Comparison of ENCODE assay signal across 10 mouse cellular contexts in the genomic region with DNA sequence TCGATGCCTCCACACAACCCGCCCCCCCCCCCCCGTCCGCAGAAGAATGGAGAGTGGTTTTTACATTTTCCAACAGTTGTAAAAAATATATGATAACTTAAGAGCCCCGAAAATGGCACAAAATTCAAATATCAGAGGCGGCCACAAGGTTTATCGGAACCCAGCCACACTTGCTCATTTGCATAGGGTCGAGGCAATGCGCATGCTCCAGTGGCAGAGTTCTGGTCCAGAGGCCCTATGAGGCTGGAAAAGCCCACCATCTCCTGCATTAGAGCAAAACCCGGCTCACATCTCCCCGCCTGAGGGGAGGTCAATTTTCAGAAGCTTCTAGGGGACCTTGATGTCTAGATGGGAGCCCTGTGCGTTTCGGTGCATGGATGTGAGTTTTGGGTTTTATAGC. TPM values are rescaled to one million over a fixed set of nuclear protein-coding genes. Genes with fewer than 3 reads are reported as not detected.
DNase-seq lines count a peak whose midpoint lies in the region; ATAC-seq and TF ChIP-seq lines count a peak whose summit lies in the region.
"Had no signal": no experiment of that assay in that cellular context is flagged by ENCODE, and none has a peak within 500 bp of the region (broad histone marks: within the 10 kb centered on the region; RNA-seq: fewer than 3 reads in every experiment).

No protein-coding gene starts in this region.

- no peak overlapping the region for H3K9ac ChIP-seq in kidney, postnatal 0 days (ENCODE audit: low read depth, low read length)
- peak overlapping the region; percentile 3; the same call in 1 of the 2 replicates for H3K9ac ChIP-seq in forebrain, embryonic 15.5 days (replicated peaks)
- peak overlapping the region; percentile 46 for H3K9ac ChIP-seq in midbrain, embryonic 12.5 days (replicated peaks)

- DNase-seq in kidney, postnatal 0 days (ENCODE audit: low spot score) = no peak
- no peak for DNase-seq in kidney, adult 8-10 months
- no peak for DNase-seq in cerebellum, postnatal 4 days (ENCODE audit: low spot score in 2 of 2)
- DNase-seq in left cerebral cortex, adult 11 months (ENCODE audit: low spot score) = no peak
- DNase-seq: kidney, adult 2 months; thymus, postnatal 25 days had no signal

- no peaks in the 10 kb centered on the region for H3K9me3 ChIP-seq in kidney, postnatal 0 days (replicated peaks; ENCODE audit: low read length)
- no peaks in the 10 kb centered on the region for H3K9me3 ChIP-seq in forebrain, embryonic 15.5 days
- H3K9me3 ChIP-seq in midbrain, embryonic 12.5 days = no peaks in the 10 kb centered on the region

- no peak for ATAC-seq in kidney, postnatal 0 days (replicated peaks; ENCODE audit: low FRiP score, low read depth)
- no peak for ATAC-seq in forebrain, embryonic 15.5 days (replicated peaks)
- ATAC-seq in midbrain, embryonic 12.5 days (ENCODE audit: low FRiP score, low read depth) = no peak
- ATAC-seq in erythroid progenitor cell, adult 5-6 weeks (replicated peaks; ENCODE audit: low FRiP score, poor library complexity, severe bottlenecking) = no peak

- WGBS in kidney, postnatal 0 days = 38% methylated on average over 13 of the region's 13 CpGs
- 47% methylated on average over 12 of the region's 13 CpGs for WGBS in bone marrow, adult 2 months
- WGBS in forebrain, embryonic 15.5 days = 34% methylated on average over 13 of the region's 13 CpGs
- WGBS in midbrain, embryonic 12.5 days = 27% methylated on average over 13 of the region's 13 CpGs

- no peak overlapping the region for H3K4me3 ChIP-seq in kidney, postnatal 0 days (replicated peaks; ENCODE audit: low read depth, low read length)
- H3K4me3 ChIP-seq in bone marrow, adult 2 months (replicated peaks; ENCODE audit: control insufficient read depth, low read depth, low read length) = no peak overlapping the region
- H3K4me3 ChIP-seq in forebrain, embryonic 15.5 days = peak overlapping the region; percentile 16
- H3K4me3 ChIP-seq in midbrain, embryonic 12.5 days = peak overlapping the region; percentile 35

- no peaks in the 10 kb centered on the region for H3K36me3 ChIP-seq in kidney, postnatal 0 days (ENCODE audit: insufficient read depth, low read length)
- no peaks in the 10 kb centered on the region for H3K36me3 ChIP-seq in forebrain, embryonic 15.5 days
- no peaks in the 10 kb centered on the region for H3K36me3 ChIP-seq in midbrain, embryonic 12.5 days

- no peak for TF ChIP-seq CTCF in kidney, postnatal 0 days (IDR thresholded peaks at IDR 0.05; ENCODE audit: low read depth)
- no peak for TF ChIP-seq CTCF in bone marrow, adult 2 months (IDR thresholded peaks at IDR 0.05; ENCODE audit: control insufficient read depth, insufficient read depth, low read length)

- H3K4me1 ChIP-seq in kidney, postnatal 0 days (replicated peaks; ENCODE audit: insufficient read depth, low read length) = peaks cover 5% of the 10 kb centered on the region
- no peaks in the 10 kb centered on the region; the same call in 1 of the 2 replicates for H3K4me1 ChIP-seq in bone marrow, adult 2 months (ENCODE audit: control insufficient read depth, insufficient read depth, low read length)
- H3K4me1 ChIP-seq in forebrain, embryonic 15.5 days = peaks cover 80% of the 10 kb centered on the region
- H3K4me1 ChIP-seq in midbrain, embryonic 12.5 days = peaks cover 42% of the 10 kb centered on the region

- TF ChIP-seq POLR2A in bone marrow, adult 2 months (IDR thresholded peaks at IDR 0.05; ENCODE audit: borderline replicate concordance, control insufficient read depth, low read depth, low read length) = no peak

- H3K27me3 ChIP-seq in kidney, postnatal 0 days (ENCODE audit: insufficient read depth, low read length) = peaks cover 20% of the 10 kb centered on the region
- H3K27me3 ChIP-seq in forebrain, embryonic 15.5 days = no peaks in the 10 kb centered on the region
- peaks cover 79% of the 10 kb centered on the region for H3K27me3 ChIP-seq in midbrain, embryonic 12.5 days

- no peak overlapping the region for H3K27ac ChIP-seq in kidney, postnatal 0 days
- H3K27ac ChIP-seq in bone marrow, adult 2 months (ENCODE audit: control insufficient read depth, insufficient read depth, low read depth, low read length, poor library complexity) = peak overlapping the region; percentile 23
- 0 out of 2 replicates have a peak overlapping the region, but pooled peaks have one; percentile 14 for H3K27ac ChIP-seq in forebrain, embryonic 15.5 days (replicated peaks)
- H3K27ac ChIP-seq in midbrain, embryonic 12.5 days (replicated peaks) = no peak overlapping the region

- peak overlapping the region; percentile 33 for H3K4me2 ChIP-seq in kidney, postnatal 0 days (ENCODE audit: low read length)
- peak overlapping the region; percentile 41 for H3K4me2 ChIP-seq in forebrain, embryonic 15.5 days (replicated peaks)
- H3K4me2 ChIP-seq in midbrain, embryonic 12.5 days (replicated peaks) = peak overlapping the region; percentile 59

RNA-seq across cellular contexts. Expression of a gene that starts 4.8 kb away (rescaled TPM):
- polyA plus RNA-seq in kidney, postnatal 0 days (2015; fragmentation: Nextera tagmentation; extraction: Ambion mirVana) = 3.6 and 5.5 TPM in 2 replicates
- 2.7 and 3.6 TPM in 2 replicates for polyA plus RNA-seq in bone marrow, adult 2 months (2011; ENCODE audit: insufficient read depth, insufficient read length, low replicate concordance, missing spikeins)
- polyA plus RNA-seq in forebrain, embryonic 15.5 days (2015; fragmentation: Nextera tagmentation; extraction: Ambion mirVana) = 48.2 and 52.8 TPM in 2 replicates
- polyA plus RNA-seq in midbrain, embryonic 12.5 days (2016; fragmentation: Nextera tagmentation; extraction: Ambion mirVana) = 17.1 and 18.4 TPM in 2 replicates
- 7.5 TPM in 1 of 2 replicates, not detected in the other for total RNA-seq in erythroid progenitor cell, adult 5-6 weeks (2015; ENCODE audit: low replicate concordance)
- 0.39 and 0.61 TPM in 2 replicates for total RNA-seq in erythroid progenitor cell, adult 5-6 weeks (2017; ENCODE audit: low replicate concordance)

RNA-seq across cellular contexts. Expression of a gene that starts 42.7 kb away (rescaled TPM):
- 0.64 and 0.87 TPM in 2 replicates for polyA plus RNA-seq in kidney, postnatal 0 days (2015; fragmentation: Nextera tagmentation; extraction: Ambion mirVana)
- 12.2 and 25.1 TPM in 2 replicates for polyA plus RNA-seq in bone marrow, adult 2 months (2011; ENCODE audit: insufficient read depth, insufficient read length, low replicate concordance, missing spikeins)
- polyA plus RNA-seq in forebrain, embryonic 15.5 days (2015; fragmentation: Nextera tagmentation; extraction: Ambion mirVana) = 0.08 and 0.14 TPM in 2 replicates
- 0.21 and 0.34 TPM in 2 replicates for polyA plus RNA-seq in midbrain, embryonic 12.5 days (2016; fragmentation: Nextera tagmentation; extraction: Ambion mirVana)
- 5.0 and 12.3 TPM in 2 replicates for total RNA-seq in erythroid progenitor cell, adult 5-6 weeks (2015; ENCODE audit: low replicate concordance)
- total RNA-seq in erythroid progenitor cell, adult 5-6 weeks (2017; ENCODE audit: low replicate concordance) = 3.5 TPM in 2 replicates

RNA-seq across cellular contexts. Expression of a gene that starts 58.4 kb away (rescaled TPM):
- 0.36 and 0.39 TPM in 2 replicates for polyA plus RNA-seq in kidney, postnatal 0 days (2015; fragmentation: Nextera tagmentation; extraction: Ambion mirVana)
- 1.6 and 4.6 TPM in 2 replicates for polyA plus RNA-seq in bone marrow, adult 2 months (2011; ENCODE audit: insufficient read depth, insufficient read length, low replicate concordance, missing spikeins)
- polyA plus RNA-seq in forebrain, embryonic 15.5 days (2015; fragmentation: Nextera tagmentation; extraction: Ambion mirVana) = 2.7 and 4.2 TPM in 2 replicates
- polyA plus RNA-seq in midbrain, embryonic 12.5 days (2016; fragmentation: Nextera tagmentation; extraction: Ambion mirVana) = not detected in 2 replicates
- 14.3 TPM in 1 of 2 replicates, not detected in the other for total RNA-seq in erythroid progenitor cell, adult 5-6 weeks (2015; ENCODE audit: low replicate concordance)
- not detected in 2 replicates for total RNA-seq in erythroid progenitor cell, adult 5-6 weeks (2017; ENCODE audit: low replicate concordance)

Comparison
In these comparisons a context has a peak if more than half of its experiments do, and no peak if none do; other contexts are left out.
1. H3K27ac ChIP-seq: peak in bone marrow, adult 2 months (single experiment) and forebrain, embryonic 15.5 days (single experiment); none in kidney, postnatal 0 days (single experiment) and midbrain, embryonic 12.5 days (single experiment).
2. H3K4me3 ChIP-seq: peak in forebrain, embryonic 15.5 days (single experiment) and midbrain, embryonic 12.5 days (single experiment); none in kidney, postnatal 0 days (single experiment) and bone marrow, adult 2 months (single experiment).
3. Peak in every context shown above with its lines, with median percentiles within 50 percentile points of each other: H3K4me2 ChIP-seq.